Mouse (Mus musculus): ENCODE data around the gene Srsf3.

DNA sequence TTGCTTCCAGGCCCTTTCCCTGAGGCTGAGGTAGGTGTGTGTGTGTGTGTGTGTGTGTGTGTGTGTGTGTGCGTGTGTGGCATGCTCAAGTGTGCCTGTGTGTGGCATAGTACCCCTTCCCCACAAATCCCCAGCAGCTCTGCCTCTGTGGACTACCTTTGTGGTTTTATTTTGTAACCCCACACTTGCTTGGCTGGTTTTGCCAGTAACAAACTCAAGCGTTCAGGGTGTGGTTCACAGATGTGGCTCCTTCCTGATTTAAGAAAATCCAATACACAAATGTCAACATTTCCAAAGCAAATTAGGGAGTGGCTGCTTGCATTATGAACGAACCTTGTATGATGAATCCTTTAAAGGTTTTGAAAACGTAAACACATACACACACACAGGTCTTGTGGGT, 15.7 kb upstream of the Srsf3 start:
- no peak for TF ChIP-seq GATA1 (IDR thresholded peaks at IDR 0.05; ENCODE audit: borderline replicate concordance, low read length)
- no peak for TF ChIP-seq FLI1 (IDR thresholded peaks at IDR 0.05; ENCODE audit: low read length)

Data from megakaryocyte, embryonic 14.5 days (primary cell).